ENCODE assay signal across 8 mouse cellular contexts in the genomic region with DNA sequence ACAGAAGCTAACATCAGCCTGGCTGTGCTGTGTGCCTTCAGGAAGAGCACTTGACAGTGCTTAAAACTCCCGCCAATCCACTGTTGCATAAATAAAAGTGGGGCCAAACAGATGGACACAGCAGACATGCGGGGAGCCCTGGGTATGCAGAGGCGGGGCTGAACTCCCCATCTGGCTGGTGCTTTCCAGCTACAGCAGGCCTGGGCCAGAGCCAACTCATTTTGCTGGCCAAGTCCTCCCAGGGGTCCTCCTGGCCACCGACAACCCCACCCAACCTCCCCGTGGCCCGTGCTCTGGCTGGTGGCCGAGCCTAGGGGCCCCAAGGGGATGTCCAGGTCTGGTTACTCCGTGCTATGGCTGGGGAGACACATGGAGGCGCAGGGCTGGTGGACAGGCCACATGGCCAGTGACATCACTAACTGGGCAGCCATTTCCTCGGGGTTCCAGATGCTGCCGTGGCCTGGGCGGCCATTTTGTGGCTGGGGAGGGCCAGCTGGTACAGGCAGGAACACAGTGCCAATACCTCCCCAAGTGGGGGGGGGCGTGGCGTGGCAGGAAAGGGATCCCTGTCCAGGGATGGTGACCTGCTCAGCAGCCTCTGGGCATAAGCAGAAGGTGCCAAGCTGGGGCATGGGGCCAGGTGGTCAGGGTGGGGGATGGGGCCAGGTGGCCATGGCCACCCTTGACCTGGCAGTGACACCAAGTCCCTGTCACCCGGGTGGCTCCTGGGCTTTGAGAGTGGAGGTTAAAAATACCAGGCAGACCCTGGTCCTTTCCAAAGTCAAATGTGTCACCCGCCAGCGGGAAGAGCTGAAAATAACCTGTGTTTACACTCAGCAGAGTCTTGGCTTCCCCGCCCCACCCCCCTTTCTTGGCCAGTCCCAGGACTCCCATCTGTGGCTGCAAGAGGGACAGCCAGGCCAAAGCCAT. TPM values are rescaled to one million over a fixed set of nuclear protein-coding genes. Genes with fewer than 3 reads are reported as not detected.
DNase-seq lines count a peak whose midpoint lies in the region; ATAC-seq lines count a peak whose summit lies in the region.

No protein-coding gene starts in this region.

- WGBS in neural tube, embryonic 11.5 days, result 74% methylated on average over 17 of the region's 18 CpGs
- WGBS in embryonic facial prominence, embryonic 14.5 days, result 58% methylated on average over 10 of the region's 18 CpGs
- WGBS in heart, embryonic 15.5 days, result 29% methylated on average over 18 of the region's 18 CpGs
- 28% methylated on average over 18 of the region's 18 CpGs for WGBS in lung, embryonic 15.5 days

- peak overlapping the region; percentile 39; the same call in 1 of the 2 replicates for H3K27ac ChIP-seq in neural tube, embryonic 11.5 days (ENCODE audit: low read depth, low read length)
- peak overlapping the region; percentile 84 for H3K27ac ChIP-seq in embryonic facial prominence, embryonic 14.5 days (replicated peaks; ENCODE audit: low read depth, low read length)
- H3K27ac ChIP-seq in heart, embryonic 15.5 days, result peak overlapping the region; percentile 98
- H3K27ac ChIP-seq in lung, embryonic 15.5 days, result peak overlapping the region; percentile 98

- peaks cover 53% of the 10 kb centered on the region for H3K4me1 ChIP-seq in neural tube, embryonic 11.5 days (ENCODE audit: control insufficient read depth, insufficient read depth, low read length)
- H3K4me1 ChIP-seq in embryonic facial prominence, embryonic 14.5 days (ENCODE audit: control insufficient read depth, insufficient read depth, low read length), result peaks cover 77% of the 10 kb centered on the region
- H3K4me1 ChIP-seq in heart, embryonic 15.5 days (replicated peaks), result peaks cover 100% of the 10 kb centered on the region
- H3K4me1 ChIP-seq in lung, embryonic 15.5 days, result peaks cover 99% of the 10 kb centered on the region

- no peaks in the 10 kb centered on the region for H3K9me3 ChIP-seq in neural tube, embryonic 11.5 days (ENCODE audit: control insufficient read depth, low read length)
- no peaks in the 10 kb centered on the region for H3K9me3 ChIP-seq in embryonic facial prominence, embryonic 14.5 days (ENCODE audit: control insufficient read depth, low read length)
- no peaks in the 10 kb centered on the region for H3K9me3 ChIP-seq in heart, embryonic 15.5 days (replicated peaks)
- no peaks in the 10 kb centered on the region for H3K9me3 ChIP-seq in lung, embryonic 15.5 days

- no peaks in the 10 kb centered on the region for H3K36me3 ChIP-seq in neural tube, embryonic 11.5 days (ENCODE audit: control insufficient read depth, insufficient read depth, low read length)
- H3K36me3 ChIP-seq in embryonic facial prominence, embryonic 14.5 days (ENCODE audit: control insufficient read depth, insufficient read depth, low read length), result peaks cover 35% of the 10 kb centered on the region
- H3K36me3 ChIP-seq in heart, embryonic 15.5 days, result no peaks in the 10 kb centered on the region; the same call in 1 of the 2 replicates
- peaks cover 14% of the 10 kb centered on the region for H3K36me3 ChIP-seq in lung, embryonic 15.5 days

- no peak overlapping the region for H3K4me2 ChIP-seq in neural tube, embryonic 11.5 days (ENCODE audit: low read depth)
- H3K4me2 ChIP-seq in embryonic facial prominence, embryonic 14.5 days (ENCODE audit: low read depth, low read length), result no peak overlapping the region
- peak overlapping the region; percentile 49 for H3K4me2 ChIP-seq in heart, embryonic 15.5 days
- peak overlapping the region; percentile 46 for H3K4me2 ChIP-seq in lung, embryonic 15.5 days

- H3K9ac ChIP-seq in neural tube, embryonic 11.5 days (ENCODE audit: low read length), result no peak overlapping the region; the same call in none of the 2 replicates
- H3K9ac ChIP-seq in embryonic facial prominence, embryonic 14.5 days (ENCODE audit: low read depth, low read length), result no peak overlapping the region
- peak overlapping the region; percentile 37 for H3K9ac ChIP-seq in heart, embryonic 15.5 days
- H3K9ac ChIP-seq in lung, embryonic 15.5 days, result 0 out of 2 replicates have a peak overlapping the region, but pooled peaks have one; percentile 4

- no peak overlapping the region for H3K4me3 ChIP-seq in neural tube, embryonic 11.5 days (ENCODE audit: low read depth, low read length)
- no peak overlapping the region for H3K4me3 ChIP-seq in embryonic facial prominence, embryonic 14.5 days (ENCODE audit: low read depth, low read length)
- H3K4me3 ChIP-seq in heart, embryonic 15.5 days, result no peak overlapping the region
- 0 out of 2 replicates have a peak overlapping the region, but pooled peaks have one; percentile 2 for H3K4me3 ChIP-seq in lung, embryonic 15.5 days

- no peak for ATAC-seq in neural tube, embryonic 11.5 days (ENCODE audit: insufficient read depth, low FRiP score, low TSS enrichment)
- peak; percentile 9; the same call in 1 of the 2 replicates for ATAC-seq in embryonic facial prominence, embryonic 14.5 days (ENCODE audit: low read depth)
- peak; percentile 47 for ATAC-seq in heart, embryonic 15.5 days (replicated peaks; ENCODE audit: insufficient number of reproducible peaks, insufficient read depth, low FRiP score, low read depth)
- ATAC-seq in lung, embryonic 15.5 days (ENCODE audit: borderline replicate concordance, extremely low read depth, low FRiP score, low TSS enrichment), result peak; percentile 15; the same call in 1 of the 2 replicates

- peaks cover 10% of the 10 kb centered on the region for H3K27me3 ChIP-seq in neural tube, embryonic 11.5 days (ENCODE audit: control insufficient read depth, insufficient read depth, low read length)
- H3K27me3 ChIP-seq in embryonic facial prominence, embryonic 14.5 days (replicated peaks; ENCODE audit: control insufficient read depth, insufficient read depth, low read length), result no peaks in the 10 kb centered on the region
- H3K27me3 ChIP-seq in heart, embryonic 15.5 days, result no peaks in the 10 kb centered on the region
- H3K27me3 ChIP-seq in lung, embryonic 15.5 days, result no peaks in the 10 kb centered on the region

- no peak for DNase-seq in neural tube, embryonic 11.5 days (ENCODE audit: low spot score)
- no peak for DNase-seq in neural tube, embryonic 10.5 days (ENCODE audit: extremely low spot score, low spot score)
- peak; percentile 74 for DNase-seq in embryonic facial prominence, embryonic 14.5 days (ENCODE audit: low spot score)
- peak; percentile 91 for DNase-seq in kidney, postnatal 10 days
- DNase-seq in right cerebral cortex, postnatal 14 days, result peak; percentile 71
- DNase-seq in thymus, postnatal 14 days, result no peak

RNA-seq across cellular contexts. Expression of gene Smim24, which starts 18.9 kb away (rescaled TPM):
- polyA plus RNA-seq in neural tube, embryonic 11.5 days (2014; fragmentation: Nextera tagmentation; extraction: Ambion mirVana), result 1.9 and 3.5 TPM in 2 replicates
- polyA plus RNA-seq in embryonic facial prominence, embryonic 14.5 days (2014; fragmentation: Nextera tagmentation; extraction: Ambion mirVana), result 3.9 and 4.1 TPM in 2 replicates
- polyA plus RNA-seq in heart, embryonic 15.5 days (2015; fragmentation: Nextera tagmentation; extraction: Ambion mirVana), result 3.9 and 4.1 TPM in 2 replicates
- polyA plus RNA-seq in lung, embryonic 15.5 days (2015; fragmentation: Nextera tagmentation; extraction: Ambion mirVana), result 4.4 TPM in 2 replicates

RNA-seq across cellular contexts. Expression of gene Gm48552, which starts 22.9 kb away (rescaled TPM):
- polyA plus RNA-seq in neural tube, embryonic 11.5 days (2014; fragmentation: Nextera tagmentation; extraction: Ambion mirVana), result 0.97 and 1.3 TPM in 2 replicates
- 0.77 and 0.88 TPM in 2 replicates for polyA plus RNA-seq in embryonic facial prominence, embryonic 14.5 days (2014; fragmentation: Nextera tagmentation; extraction: Ambion mirVana)
- polyA plus RNA-seq in heart, embryonic 15.5 days (2015; fragmentation: Nextera tagmentation; extraction: Ambion mirVana), result 0.84 and 0.91 TPM in 2 replicates
- 0.45 and 2.3 TPM in 2 replicates for polyA plus RNA-seq in lung, embryonic 15.5 days (2015; fragmentation: Nextera tagmentation; extraction: Ambion mirVana)

RNA-seq across cellular contexts. Expression of gene Gm48551, which starts 27.5 kb away (rescaled TPM):
- polyA plus RNA-seq in neural tube, embryonic 11.5 days (2014; fragmentation: Nextera tagmentation; extraction: Ambion mirVana), result 1.7 and 3.0 TPM in 2 replicates
- 2.4 and 2.6 TPM in 2 replicates for polyA plus RNA-seq in embryonic facial prominence, embryonic 14.5 days (2014; fragmentation: Nextera tagmentation; extraction: Ambion mirVana)
- polyA plus RNA-seq in heart, embryonic 15.5 days (2015; fragmentation: Nextera tagmentation; extraction: Ambion mirVana), result 2.2 and 2.3 TPM in 2 replicates
- 1.6 and 2.7 TPM in 2 replicates for polyA plus RNA-seq in lung, embryonic 15.5 days (2015; fragmentation: Nextera tagmentation; extraction: Ambion mirVana)

RNA-seq across cellular contexts. Expression of gene Dohh, which starts 27.5 kb away (rescaled TPM):
- 64.1 and 76.1 TPM in 2 replicates for polyA plus RNA-seq in neural tube, embryonic 11.5 days (2014; fragmentation: Nextera tagmentation; extraction: Ambion mirVana)
- polyA plus RNA-seq in embryonic facial prominence, embryonic 14.5 days (2014; fragmentation: Nextera tagmentation; extraction: Ambion mirVana), result 61.4 and 67.1 TPM in 2 replicates
- 65.2 and 79.9 TPM in 2 replicates for polyA plus RNA-seq in heart, embryonic 15.5 days (2015; fragmentation: Nextera tagmentation; extraction: Ambion mirVana)
- polyA plus RNA-seq in lung, embryonic 15.5 days (2015; fragmentation: Nextera tagmentation; extraction: Ambion mirVana), result 75.9 and 79.8 TPM in 2 replicates

RNA-seq across cellular contexts. Expression of gene Fzr1, which starts 33.4 kb away (rescaled TPM):
- 112 and 120 TPM in 2 replicates for polyA plus RNA-seq in neural tube, embryonic 11.5 days (2014; fragmentation: Nextera tagmentation; extraction: Ambion mirVana)
- polyA plus RNA-seq in embryonic facial prominence, embryonic 14.5 days (2014; fragmentation: Nextera tagmentation; extraction: Ambion mirVana), result 69.5 and 90.1 TPM in 2 replicates
- polyA plus RNA-seq in heart, embryonic 15.5 days (2015; fragmentation: Nextera tagmentation; extraction: Ambion mirVana), result 66.5 and 84.1 TPM in 2 replicates
- 110 and 115 TPM in 2 replicates for polyA plus RNA-seq in lung, embryonic 15.5 days (2015; fragmentation: Nextera tagmentation; extraction: Ambion mirVana)

Comparison
In these comparisons a context has a peak if more than half of its experiments do, and no peak if none do; other contexts are left out.
1. DNase-seq: peak in embryonic facial prominence, embryonic 14.5 days (single experiment), kidney, postnatal 10 days (single experiment) and right cerebral cortex, postnatal 14 days (single experiment); none in neural tube, embryonic 11.5 days (single experiment), neural tube, embryonic 10.5 days (single experiment) and thymus, postnatal 14 days (single experiment).
2. H3K27ac ChIP-seq: peak in every context shown above with its lines; median percentile 98 in heart, embryonic 15.5 days; 98 in lung, embryonic 15.5 days; 84 in embryonic facial prominence, embryonic 14.5 days; 39 in neural tube, embryonic 11.5 days.
3. H3K4me2 ChIP-seq: peak in heart, embryonic 15.5 days (single experiment) and lung, embryonic 15.5 days (single experiment); none in neural tube, embryonic 11.5 days (single experiment) and embryonic facial prominence, embryonic 14.5 days (single experiment).
4. H3K9ac ChIP-seq: peak in heart, embryonic 15.5 days (single experiment) and lung, embryonic 15.5 days (single experiment); none in neural tube, embryonic 11.5 days (single experiment) and embryonic facial prominence, embryonic 14.5 days (single experiment).